Mouse (Mus musculus) forebrain, embryonic 15.5 days (tissue): Measurements from ENCODE around the gene Stard3. TPM values are rescaled to one million over a fixed set of nuclear protein-coding genes. Genes with fewer than 3 reads are reported as not detected.
"Not testable (repeated sequence)": the region's sequence is repeated elsewhere in the genome, so short reads cannot be mapped to it uniquely, and the experiment has no call there.

Experiments used
- ATAC-seq: fragments of 200-750 bp; cut with Nextera tagmentation; replicated peaks from 2 replicates; pipeline ENCODE4 v1.8.0; 2017; ENCODE audit warnings: mild to moderate bottlenecking, moderate TSS enrichment, moderate library complexity
- H3K27ac ChIP-seq: fragments of 300-500 bp; sonication (generic); replicated peaks from 2 replicates; pipeline ENCODE4 v1.5.1; 2015; ENCODE audit warnings: mild to moderate bottlenecking, inconsistent platforms
- H3K27me3 ChIP-seq: fragments of 300-500 bp; sonication (generic); 2 replicates; pipeline ENCODE4 v1.6.1; 2015; ENCODE audit warnings: inconsistent platforms
- H3K36me3 ChIP-seq: fragments of 300-500 bp; sonication (generic); 2 replicates; pipeline ENCODE4 v1.6.1; 2015; ENCODE audit warnings: mild to moderate bottlenecking, inconsistent platforms
- H3K4me1 ChIP-seq: fragments of 300-500 bp; sonication (generic); 2 replicates; pipeline ENCODE4 v1.6.1; 2015; ENCODE audit warnings: inconsistent platforms
- H3K4me2 ChIP-seq: fragments of 300-500 bp; sonication (generic); replicated peaks from 2 replicates; pipeline ENCODE4 v1.6.1; 2015; ENCODE audit warnings: mild to moderate bottlenecking, inconsistent platforms
- H3K4me3 ChIP-seq: fragments of 300-500 bp; sonication (generic); 2 replicates; pipeline ENCODE4 v1.5.1; 2015; ENCODE audit warnings: mild to moderate bottlenecking, inconsistent platforms
- H3K9ac ChIP-seq: fragments of 300-500 bp; sonication (generic); replicated peaks from 2 replicates; pipeline ENCODE4 v1.6.1; 2015; ENCODE audit warnings: mild to moderate bottlenecking, inconsistent platforms
- H3K9me3 ChIP-seq: fragments of 300-500 bp; sonication (generic); 2 replicates; pipeline ENCODE4 v1.6.1; 2016; ENCODE audit warnings: inconsistent platforms
- WGBS: fragments of 180-500 bp; shearing (Covaris S2); methylation state at CpG from one replicate; pipeline ENCODE4 v1.1.7; 2015; ENCODE audit warnings: mixed read lengths; 5-methylcytosine and 5-hydroxymethylcytosine counted together
- polyA plus RNA-seq: library from polyadenylated mRNA; unstranded; fragments of >200 nt; fragmentation: Nextera tagmentation; extraction: Ambion mirVana; gene quantifications from 2 replicates; pipeline ENCODE4 v1.2.1, GENCODE M21; 2015

Stard3 gene
- polyA plus RNA-seq, 1 experiment from 2014 or later = 53.2 TPM

- H3K9me3 ChIP-seq = no peaks in the 10 kb centered on the region
- no peak overlapping the region for H3K4me3 ChIP-seq
- H3K4me2 ChIP-seq = peak overlapping the region; percentile 16
- 24% methylated on average over 10 of the region's 10 CpGs for WGBS
- no peaks in the 10 kb centered on the region for H3K27me3 ChIP-seq
- peaks cover 18% of the 10 kb centered on the region for H3K36me3 ChIP-seq
- H3K9ac ChIP-seq = peak overlapping the region; percentile 31
- peak; percentile 83 for ATAC-seq
- H3K27ac ChIP-seq = peak overlapping the region; percentile 82
- peaks cover 47% of the 10 kb centered on the region for H3K4me1 ChIP-seq
Observed at GRCm38 (mm10) chr11:98371556-98372240, 13.5 kb downstream of the Stard3 start.

- Histone ChIP-seq H3K4me3 (no peak overlapping the region), H3K27me3 (no peaks in the 10 kb centered on the region), H3K36me3 (peaks cover 25% of the 10 kb centered on the region), H3K27ac (peak overlapping the region; percentile 82), H3K4me1 (peaks cover 44% of the 10 kb centered on the region), H3K9me3 (no peaks in the 10 kb centered on the region), H3K9ac (no peak overlapping the region), H3K4me2 (peak overlapping the region; percentile 16)
- 6% methylated on average over 2 of the region's 2 CpGs for WGBS
- ATAC-seq = 0 out of 2 replicates have a peak, but pooled peaks have one; percentile 7
Observed at GRCm38 (mm10) chr11:98372406-98372805, 14.2 kb downstream of the Stard3 start.

- H3K27ac ChIP-seq = peak overlapping the region; percentile 82
Observed at GRCm38 (mm10) chr11:98373244-98373643, 15.1 kb downstream of the Stard3 start.

GRCm38 (mm10) chr11:98374266-98374665 lies 16.1 kb downstream of the Stard3 start:
- H3K4me2 ChIP-seq = no peak overlapping the region
- peak overlapping the region; percentile 82 for H3K27ac ChIP-seq
- 65% methylated on average over 8 of the region's 8 CpGs for WGBS
- H3K9ac ChIP-seq = no peak overlapping the region
- H3K4me3 ChIP-seq = no peak overlapping the region
- peaks cover 43% of the 10 kb centered on the region for H3K36me3 ChIP-seq
- no peak for ATAC-seq
- H3K27me3 ChIP-seq = no peaks in the 10 kb centered on the region
- no peaks in the 10 kb centered on the region for H3K9me3 ChIP-seq
- peaks cover 44% of the 10 kb centered on the region for H3K4me1 ChIP-seq

More at GRCm38 (mm10) chr11:98373244-98373643, 15.1 kb downstream of the Stard3 start:
- Histone ChIP-seq H3K36me3 (peaks cover 33% of the 10 kb centered on the region), H3K27me3 (no peaks in the 10 kb centered on the region), H3K4me1 (peaks cover 44% of the 10 kb centered on the region), H3K9ac (no peak overlapping the region), H3K4me3 (no peak overlapping the region), H3K4me2 (no peak overlapping the region), H3K9me3 (no peaks in the 10 kb centered on the region)
- 84% methylated on average over 6 of the region's 6 CpGs for WGBS
- no peak for ATAC-seq

- H3K4me3 ChIP-seq = no peak overlapping the region
- ATAC-seq = no peak
- H3K9me3 ChIP-seq = no peaks in the 10 kb centered on the region
- no peak overlapping the region for H3K27ac ChIP-seq
- H3K27me3 ChIP-seq = no peaks in the 10 kb centered on the region
- peaks cover 52% of the 10 kb centered on the region for H3K36me3 ChIP-seq
- H3K4me2 ChIP-seq = no peak overlapping the region
- 68% methylated on average over 5 of the region's 5 CpGs for WGBS
- peaks cover 29% of the 10 kb centered on the region for H3K4me1 ChIP-seq
- no peak overlapping the region for H3K9ac ChIP-seq
Observed at GRCm38 (mm10) chr11:98376756-98377155, 18.6 kb downstream of the Stard3 start.

GRCm38 (mm10) chr11:98377787-98378186 lies 19.6 kb downstream of the Stard3 start:
- H3K4me3 ChIP-seq = no peak overlapping the region
- H3K36me3 ChIP-seq = peaks cover 52% of the 10 kb centered on the region
- peaks cover 23% of the 10 kb centered on the region for H3K4me1 ChIP-seq
- H3K27ac ChIP-seq = no peak overlapping the region
- no peaks in the 10 kb centered on the region for H3K27me3 ChIP-seq
- H3K9me3 ChIP-seq = no peaks in the 10 kb centered on the region
- WGBS = 90% methylated on average over 11 of the region's 11 CpGs
- H3K4me2 ChIP-seq = no peak overlapping the region
- H3K9ac ChIP-seq = no peak overlapping the region
- no peak for ATAC-seq

GRCm38 (mm10) chr11:98379379-98379778 lies 21.2 kb downstream of the Stard3 start:
- WGBS = 92% methylated on average over 7 of the region's 7 CpGs
- no peaks in the 10 kb centered on the region for H3K27me3 ChIP-seq
- no peak overlapping the region for H3K9ac ChIP-seq
- ATAC-seq = no peak
- H3K4me2 ChIP-seq = no peak overlapping the region
- peaks cover 18% of the 10 kb centered on the region for H3K4me1 ChIP-seq
- H3K9me3 ChIP-seq = no peaks in the 10 kb centered on the region
- H3K27ac ChIP-seq = peak overlapping the region; percentile 48; the same call in 1 of the 2 replicates
- no peak overlapping the region for H3K4me3 ChIP-seq
- peaks cover 52% of the 10 kb centered on the region for H3K36me3 ChIP-seq

GRCm38 (mm10) chr11:98380106-98380505 lies 21.9 kb downstream of the Stard3 start:
- H3K27ac ChIP-seq = peak overlapping the region; percentile 48
- 77% methylated on average over 6 of the region's 6 CpGs for WGBS
- peaks cover 10% of the 10 kb centered on the region for H3K4me1 ChIP-seq
- H3K36me3 ChIP-seq = peaks cover 51% of the 10 kb centered on the region
- no peak overlapping the region for H3K4me3 ChIP-seq
- H3K27me3 ChIP-seq = no peaks in the 10 kb centered on the region
- H3K9me3 ChIP-seq = no peaks in the 10 kb centered on the region
- H3K4me2 ChIP-seq = no peak overlapping the region
- no peak for ATAC-seq
- no peak overlapping the region for H3K9ac ChIP-seq

- Histone ChIP-seq H3K27ac (no peak overlapping the region), H3K4me1 (peaks cover 8% of the 10 kb centered on the region), H3K36me3 (peaks cover 35% of the 10 kb centered on the region), H3K4me3 (no peak overlapping the region), H3K27me3 (0 out of 2 replicates have a peak, but pooled peaks cover 8% of the 10 kb centered on the region), H3K9me3 (no peaks in the 10 kb centered on the region), H3K9ac (no peak overlapping the region), H3K4me2 (no peak overlapping the region)
- 88% methylated on average over 2 of the region's 2 CpGs for WGBS
- no peak for ATAC-seq
Observed at GRCm38 (mm10) chr11:98381651-98382050, 23.5 kb downstream of the Stard3 start.

- not testable (repeated sequence) for H3K4me3 ChIP-seq, H3K9ac ChIP-seq, ATAC-seq, H3K4me2 ChIP-seq, H3K27ac ChIP-seq, H3K9me3 ChIP-seq, H3K4me1 ChIP-seq
- Histone ChIP-seq H3K36me3 (peaks cover 28% of the 10 kb centered on the region), H3K27me3 (peaks cover 12% of the 10 kb centered on the region; the same call in 1 of the 2 replicates)
- WGBS = 50% methylated on average over 2 of the region's 2 CpGs
Observed at GRCm38 (mm10) chr11:98382405-98382804, 24.2 kb downstream of the Stard3 start.

- H3K9ac ChIP-seq = no peak within 1 kb of the TSS
- H3K4me3 ChIP-seq = no peak within 1 kb of the TSS
- no peak within 1 kb of the TSS for H3K4me2 ChIP-seq
- ATAC-seq = no peak
- WGBS = 66% methylated on average over 14 of the region's 14 CpGs
- peaks cover 8% of the 10 kb centered on the region for H3K4me1 ChIP-seq
- H3K27ac ChIP-seq = no peak within 1 kb of the TSS
- H3K36me3 ChIP-seq = peaks cover 17% of the 10 kb centered on the region
- peaks cover 20% of the 10 kb centered on the region for H3K27me3 ChIP-seq
- no peaks in the 10 kb centered on the region for H3K9me3 ChIP-seq
Observed at GRCm38 (mm10) chr11:98383261-98384030, 25.3 kb downstream of the Stard3 start, which contains the start of gene Tcap. Tcap (plus strand) TSS chr11:98383811.

GRCm38 (mm10) chr11:98384216-98384615 lies 26.0 kb downstream of the Stard3 start:
- Histone ChIP-seq H3K4me2 (no peak overlapping the region), H3K9me3 (no peaks in the 10 kb centered on the region), H3K9ac (no peak overlapping the region), H3K4me1 (peaks cover 9% of the 10 kb centered on the region), H3K27me3 (peaks cover 20% of the 10 kb centered on the region), H3K4me3 (no peak overlapping the region), H3K27ac (no peak overlapping the region), H3K36me3 (peaks cover 10% of the 10 kb centered on the region; the same call in 1 of the 2 replicates)
- ATAC-seq = no peak
- WGBS = 79% methylated on average over 20 of the region's 20 CpGs
